Mouse (Mus musculus) frontal cortex, adult (tissue): ENCODE data around the gene Sult2b1.

Source experiments
- ATAC-seq: cut with Nextera tagmentation; 2 replicates; pipeline ENCODE4 v1.9.2; 2017; ENCODE audit warnings: mild to moderate bottlenecking, moderate library complexity, mixed read lengths; ENCODE audit not compliant: low TSS enrichment

The Sult2b1 gene

DNA sequence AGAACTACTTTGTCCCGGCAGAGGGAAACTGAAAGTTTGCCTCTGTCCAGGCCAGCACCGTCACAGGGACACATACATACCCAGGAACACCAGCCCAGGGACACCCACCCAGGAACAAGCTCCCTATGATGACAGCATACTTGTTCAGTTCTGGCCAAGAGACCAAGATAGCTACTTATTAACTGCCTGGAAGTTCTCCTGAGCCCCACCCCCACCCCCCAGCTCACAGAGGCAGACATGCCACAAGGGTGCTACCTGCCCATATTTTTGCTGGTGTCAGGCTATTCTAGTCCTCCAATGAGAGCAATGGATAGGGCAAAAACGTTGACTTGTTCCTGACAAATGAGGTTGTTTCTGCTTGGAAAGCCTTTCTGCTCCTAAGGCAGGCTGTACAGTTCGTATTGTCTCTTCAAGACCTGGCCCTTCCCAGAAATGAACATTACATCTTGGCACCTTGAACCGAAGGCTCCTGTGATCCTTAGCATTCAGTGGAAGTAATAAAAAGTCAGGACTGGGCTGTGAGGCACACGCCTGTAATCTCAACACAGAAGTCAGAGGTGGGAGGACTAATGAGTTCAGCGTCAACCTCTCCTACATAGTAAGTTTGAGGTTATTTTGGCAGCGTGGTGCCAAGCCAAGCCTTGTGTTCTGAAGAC is 13.9 kb downstream of the Sult2b1 start:
- no peak for ATAC-seq

DNA sequence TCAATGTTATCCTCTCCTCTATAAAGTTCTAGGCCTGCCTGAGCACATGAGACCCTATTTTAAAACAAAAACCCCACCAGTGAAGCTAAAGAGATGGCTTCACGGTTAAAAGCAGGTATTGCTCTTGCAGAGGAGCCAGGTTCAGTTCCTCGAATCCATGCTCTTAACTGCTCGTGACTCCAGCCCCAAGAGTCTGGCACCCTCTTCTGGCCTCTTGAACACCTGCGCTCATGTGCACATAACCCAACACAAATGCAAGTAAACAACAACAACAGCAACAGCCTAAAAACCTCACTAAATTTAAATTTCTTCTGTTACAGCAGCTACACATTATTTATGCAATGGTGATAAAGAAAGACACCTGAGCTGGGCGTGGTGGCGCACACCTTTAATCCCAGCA is 17.0 kb downstream of the Sult2b1 start:
- ATAC-seq, result no peak

DNA sequence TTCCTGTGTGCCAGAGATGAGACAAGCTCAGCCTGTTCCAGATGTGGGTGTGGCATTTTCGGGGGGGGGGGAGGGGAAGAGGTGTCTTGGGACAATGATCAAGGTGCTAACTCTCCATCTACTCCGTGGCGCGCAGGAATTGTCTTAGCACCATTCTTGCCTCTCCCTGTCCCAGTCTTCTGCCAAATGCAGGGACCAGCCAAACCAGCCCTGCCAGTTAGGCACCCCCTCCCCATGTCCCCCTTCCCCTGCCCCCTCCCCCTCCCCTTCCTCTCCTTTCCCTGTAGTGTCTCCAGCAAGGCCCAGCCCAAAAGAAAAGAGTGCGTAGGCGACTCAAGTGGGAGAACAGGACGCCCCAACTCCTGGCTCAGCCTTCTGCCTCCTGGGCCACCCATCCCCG is 17.7 kb downstream of the Sult2b1 start:
- ATAC-seq, result no peak

GRCm38 (mm10) chr7:45765995-45766394 is 18.5 kb downstream of the Sult2b1 start:
- ATAC-seq, result no peak

GRCm38 (mm10) chr7:45760151-45760550 is 24.3 kb downstream of the Sult2b1 start:
- no peak for ATAC-seq

DNA sequence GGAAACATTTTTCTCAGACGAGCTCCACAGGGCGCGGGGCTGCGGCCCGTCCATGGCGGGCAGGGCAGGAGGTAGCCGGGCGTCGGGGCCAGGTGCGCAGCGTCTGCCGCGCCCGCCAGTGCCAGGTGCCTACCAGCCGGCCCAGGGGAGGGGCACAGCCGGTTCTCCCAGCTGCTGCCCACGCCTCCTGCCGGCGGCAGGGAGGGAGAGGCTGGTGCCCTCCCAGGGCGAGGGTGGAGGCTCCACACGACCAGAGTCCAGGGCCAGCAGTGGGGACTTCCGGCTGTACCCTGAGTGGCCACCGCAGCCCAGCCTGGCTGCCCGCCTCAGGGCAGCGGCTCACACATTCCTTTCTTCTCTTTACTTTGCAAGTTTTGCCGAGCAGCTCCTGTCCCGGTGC is 25.1 kb downstream of the Sult2b1 start:
- ATAC-seq, result no peak

- ATAC-seq, result no peak
Measured at GRCm38 (mm10) chr7:45755703-45756102, 28.8 kb downstream of the Sult2b1 start.

- no peak for ATAC-seq
Measured at GRCm38 (mm10) chr7:45750162-45750561, 34.3 kb downstream of the Sult2b1 start.

DNA sequence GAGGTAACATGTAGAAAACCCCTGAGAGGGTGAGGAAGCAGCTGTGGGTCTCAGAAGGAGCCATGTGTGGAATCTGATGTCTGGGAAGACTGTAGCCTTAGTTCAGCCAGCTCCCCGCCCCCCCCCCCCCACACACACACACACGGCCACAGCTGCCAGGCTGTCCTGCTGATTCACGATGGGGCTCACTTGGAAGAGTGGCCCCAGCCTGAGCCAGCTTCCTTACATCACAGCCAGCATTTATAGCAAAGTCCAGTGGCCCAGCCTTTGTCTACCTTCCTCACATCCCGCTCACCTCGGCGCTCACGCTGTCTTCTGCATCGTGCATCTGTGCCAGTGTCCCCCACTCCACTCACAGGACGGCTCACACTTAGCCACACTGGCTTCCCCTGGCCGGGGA is 35.1 kb downstream of the Sult2b1 start:
- ATAC-seq, result peak; percentile 62; the same call in 1 of the 2 replicates

DNA sequence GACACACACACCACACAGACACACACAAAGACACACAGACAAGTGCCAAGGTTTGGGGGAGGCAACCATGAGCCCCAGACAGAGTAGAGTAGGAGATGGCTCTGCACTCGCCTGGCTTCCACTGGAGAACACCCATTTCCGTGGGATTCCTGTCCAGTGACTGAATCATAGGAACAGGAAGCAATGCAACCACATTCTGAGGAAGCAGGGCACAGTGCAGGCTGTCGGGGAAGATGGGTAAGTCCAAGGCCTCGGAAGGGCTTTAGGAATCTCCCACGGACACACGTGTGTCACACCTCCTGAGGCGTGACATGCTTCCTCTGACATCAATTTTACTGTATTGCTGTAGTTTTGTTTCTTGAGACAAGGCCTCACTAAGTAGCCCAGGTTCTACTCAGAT is 36.4 kb downstream of the Sult2b1 start:
- ATAC-seq, result no peak

DNA sequence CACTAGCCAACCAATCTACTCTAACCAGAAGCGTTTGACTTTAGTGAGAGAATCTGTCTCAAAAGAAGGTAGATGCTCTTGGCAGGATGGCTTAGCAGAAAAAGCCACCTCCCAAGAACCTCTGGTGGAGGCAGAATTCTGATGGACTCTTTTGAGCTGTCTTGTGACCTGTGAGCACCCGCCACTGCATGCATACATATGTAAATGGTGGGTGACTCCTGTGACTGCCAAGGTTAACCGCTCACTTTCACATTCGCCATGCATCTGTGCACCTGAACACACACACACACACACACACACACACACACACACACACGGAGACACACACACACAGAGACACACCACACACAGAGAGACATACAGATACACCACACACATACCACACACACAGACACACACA is 37.0 kb downstream of the Sult2b1 start:
- ATAC-seq, result no peak

GRCm38 (mm10) chr7:45746518-45746917 is 38.0 kb downstream of the Sult2b1 start:
- ATAC-seq, result no peak

GRCm38 (mm10) chr7:45744387-45744786 is 40.1 kb downstream of the Sult2b1 start:
- ATAC-seq, result peak; percentile 50; the same call in 1 of the 2 replicates

DNA sequence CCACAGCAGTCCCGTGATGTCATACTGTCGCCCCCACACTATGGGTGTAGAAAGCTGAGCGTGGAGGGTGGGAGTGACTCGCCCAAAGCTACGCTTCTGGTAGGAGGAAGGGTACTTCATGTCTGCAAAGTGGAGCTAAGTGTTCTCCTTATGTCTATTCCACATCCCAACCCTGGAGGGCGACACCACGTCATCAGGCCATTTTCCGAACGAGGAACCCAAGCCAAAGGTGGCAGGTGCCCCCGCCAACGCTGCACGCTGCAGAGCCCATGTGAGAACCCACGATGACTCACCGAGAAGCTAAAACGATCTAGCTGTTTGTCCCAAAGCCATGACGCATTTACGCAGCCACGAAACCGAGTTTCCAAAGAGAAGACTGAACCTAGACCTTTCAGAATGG is 42.1 kb downstream of the Sult2b1 start:
- ATAC-seq, result peak; percentile 66

GRCm38 (mm10) chr7:45741777-45742176 is 42.7 kb downstream of the Sult2b1 start:
- ATAC-seq, result peak; percentile 83

DNA sequence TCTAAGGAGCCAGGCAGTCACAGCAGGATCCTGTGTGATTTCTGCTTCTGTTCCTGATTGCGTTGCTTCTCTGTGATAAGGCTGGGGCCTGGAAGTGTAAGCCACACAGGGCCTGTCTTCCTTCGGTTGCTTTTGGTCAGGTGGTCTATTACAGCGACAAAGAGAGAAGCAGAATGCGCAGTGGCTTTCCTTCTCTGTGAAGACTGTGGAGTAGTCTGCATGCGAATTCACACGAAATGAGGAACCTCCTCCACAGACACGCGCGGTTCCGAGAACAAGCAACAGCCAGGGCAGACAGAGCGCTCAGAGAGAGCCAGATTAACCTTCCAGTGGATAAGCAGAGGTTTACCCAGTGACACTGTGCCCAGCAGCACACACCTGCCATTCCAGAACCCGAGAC is 43.2 kb downstream of the Sult2b1 start:
- ATAC-seq, result peak; percentile 41; the same call in 1 of the 2 replicates

GRCm38 (mm10) chr7:45739820-45740219 is 44.6 kb downstream of the Sult2b1 start:
- ATAC-seq, result no peak

- peak; percentile 58; the same call in 1 of the 2 replicates for ATAC-seq
Measured at GRCm38 (mm10) chr7:45739162-45739763, 45.2 kb downstream of the Sult2b1 start.

DNA sequence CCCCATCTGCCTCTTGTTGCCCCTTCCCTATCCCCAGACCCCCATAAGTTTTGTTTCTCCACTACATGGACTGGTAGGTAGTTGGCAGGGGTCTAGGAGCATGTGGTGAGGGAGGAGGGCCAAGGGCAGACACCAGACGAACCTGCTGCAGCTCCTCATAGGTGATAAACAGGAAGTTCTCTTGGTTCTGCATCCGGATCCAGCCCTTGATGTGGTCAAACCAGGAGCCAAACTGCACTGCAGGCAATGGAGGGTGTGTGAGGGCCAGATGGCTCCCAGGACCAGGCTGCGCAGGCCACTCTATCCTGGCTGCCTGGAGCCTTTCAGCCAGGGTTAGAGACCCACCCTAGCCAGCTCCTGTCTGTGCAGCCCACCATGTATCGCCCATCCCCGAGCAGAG is 51.0 kb downstream of the Sult2b1 start:
- ATAC-seq, result no peak

- ATAC-seq, result no peak
Measured at GRCm38 (mm10) chr7:45730727-45731431, 53.6 kb downstream of the Sult2b1 start.

GRCm38 (mm10) chr7:45727625-45728024 is 56.8 kb downstream of the Sult2b1 start:
- no peak for ATAC-seq

DNA sequence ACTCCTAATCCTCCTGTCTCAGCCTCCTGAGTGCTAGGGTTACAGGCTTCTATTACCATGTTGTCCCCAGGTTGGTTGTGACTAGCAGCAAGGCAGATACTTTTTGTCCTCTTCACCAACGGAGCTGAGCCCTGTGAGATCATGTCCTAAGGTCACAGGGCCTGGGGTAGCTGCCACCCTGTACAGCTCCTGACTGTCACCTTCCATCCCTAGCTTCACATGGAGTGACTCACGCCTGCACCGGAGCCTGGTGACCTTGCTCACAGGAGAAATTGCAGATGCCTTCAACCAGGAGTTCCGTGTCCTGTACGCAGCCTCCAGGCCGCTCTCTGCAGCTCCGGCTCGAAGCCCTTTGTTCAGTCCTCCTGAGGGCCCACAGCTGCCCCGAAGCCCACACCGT is 58.0 kb downstream of the Sult2b1 start:
- ATAC-seq, result no peak

GRCm38 (mm10) chr7:45725713-45726112 is 58.8 kb downstream of the Sult2b1 start, which contains the start of gene Spaca4:
Gene Spaca4, minus strand, starts transcription at chr7:45725813.
- no peak for ATAC-seq
